Mouse (Mus musculus): ENCODE results near the gene Taf12. TPM values are rescaled to one million over a fixed set of nuclear protein-coding genes. Genes with fewer than 3 reads are reported as not detected.

Gene Taf12
- 28.3 and 47.9 TPM in 2 replicates for total RNA-seq (2017)

DNA sequence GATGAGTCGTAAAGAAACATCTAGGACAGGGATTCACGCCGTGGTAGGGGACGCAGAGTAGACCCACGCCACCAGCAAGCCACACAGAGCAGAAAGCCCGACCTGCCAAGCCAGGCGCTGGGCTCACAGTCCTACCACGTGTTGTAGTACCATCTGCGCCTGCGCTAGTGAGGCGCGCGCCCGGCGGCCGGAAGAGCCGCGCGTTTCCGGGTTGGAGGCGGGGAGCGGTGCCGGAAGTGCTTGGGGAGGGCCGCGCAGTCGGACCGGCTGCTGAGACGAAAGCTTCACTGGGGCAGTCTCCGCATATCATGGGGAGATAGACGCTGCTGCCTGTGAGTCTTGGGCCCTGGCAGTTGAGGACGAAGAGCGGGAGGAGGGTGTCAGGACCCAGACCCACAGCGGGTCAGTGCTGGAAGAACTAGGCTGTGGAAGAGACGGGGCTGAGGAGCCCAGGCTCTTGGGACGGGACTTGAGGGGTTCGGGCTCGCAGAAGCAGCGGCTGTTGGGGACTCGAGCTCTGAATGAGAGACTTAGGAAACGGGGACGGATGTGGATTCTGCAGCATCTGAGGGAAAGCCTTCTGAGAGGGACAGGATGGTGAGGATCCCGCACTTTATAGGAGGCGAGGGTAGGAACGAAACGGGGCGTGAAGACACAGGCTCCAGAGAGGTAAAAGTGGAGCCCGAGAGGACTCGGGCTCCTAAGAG lies at the start of gene Taf12:
TSS of gene Taf12 (plus strand) at position 220 of the 707 bp plus-strand sequence.
- peak; percentile 67 for ATAC-seq (ENCODE audit: extremely low read depth, insufficient number of reproducible peaks, low FRiP score, poor library complexity, severe bottlenecking)

DNA sequence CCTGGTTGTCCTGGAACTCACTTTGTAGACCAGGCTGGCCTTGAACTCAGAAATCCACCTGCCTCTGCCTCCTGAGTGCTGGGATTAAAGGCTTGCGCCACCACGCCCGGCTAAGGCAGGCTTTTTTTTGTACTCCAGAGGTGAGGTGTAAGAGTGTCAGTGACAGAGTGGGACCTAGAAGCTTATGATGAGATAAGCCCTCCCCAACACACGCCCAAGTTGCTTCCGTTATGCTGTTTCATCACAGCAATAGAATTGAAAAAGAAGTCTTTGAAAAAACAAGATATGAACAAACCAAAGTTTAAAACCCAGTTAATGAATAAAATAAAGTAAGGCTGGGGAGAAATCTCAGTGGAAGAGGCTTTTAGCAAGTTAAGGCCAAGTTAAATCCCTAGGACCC lies 43.8 kb upstream of the Taf12 start:
- ATAC-seq (ENCODE audit: extremely low read depth, insufficient number of reproducible peaks, low FRiP score, poor library complexity, severe bottlenecking): no peak

GRCm38 (mm10) chr4:132234710-132235109 lies 39.5 kb upstream of the Taf12 start:
- ATAC-seq (ENCODE audit: extremely low read depth, insufficient number of reproducible peaks, low FRiP score, poor library complexity, severe bottlenecking): no peak

- no peak for ATAC-seq (ENCODE audit: extremely low read depth, insufficient number of reproducible peaks, low FRiP score, poor library complexity, severe bottlenecking)
Observed at GRCm38 (mm10) chr4:132238356-132238755, 35.8 kb upstream of the Taf12 start.

GRCm38 (mm10) chr4:132240367-132240766 lies 33.8 kb upstream of the Taf12 start:
- ATAC-seq (ENCODE audit: extremely low read depth, insufficient number of reproducible peaks, low FRiP score, poor library complexity, severe bottlenecking): no peak

DNA sequence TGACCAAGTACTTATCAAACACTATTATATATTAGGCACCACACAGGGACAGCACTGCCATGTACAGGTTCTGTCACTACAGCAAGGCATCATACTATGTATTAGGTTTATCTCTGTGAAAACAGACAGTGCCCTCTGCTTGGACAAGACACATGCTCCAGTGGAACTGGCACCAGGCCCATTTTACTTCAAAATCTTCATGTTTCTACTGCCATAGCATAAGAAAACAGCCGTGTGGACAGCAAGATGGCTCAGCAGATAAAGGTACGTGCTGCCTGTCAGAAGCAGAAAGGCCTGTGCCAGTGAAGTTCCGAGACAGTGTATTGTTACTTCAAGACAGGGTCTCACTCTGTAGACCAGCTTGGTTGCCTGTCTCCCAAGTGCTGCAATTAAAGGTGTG lies 33.0 kb upstream of the Taf12 start:
- no peak for ATAC-seq (ENCODE audit: extremely low read depth, insufficient number of reproducible peaks, low FRiP score, poor library complexity, severe bottlenecking)

DNA sequence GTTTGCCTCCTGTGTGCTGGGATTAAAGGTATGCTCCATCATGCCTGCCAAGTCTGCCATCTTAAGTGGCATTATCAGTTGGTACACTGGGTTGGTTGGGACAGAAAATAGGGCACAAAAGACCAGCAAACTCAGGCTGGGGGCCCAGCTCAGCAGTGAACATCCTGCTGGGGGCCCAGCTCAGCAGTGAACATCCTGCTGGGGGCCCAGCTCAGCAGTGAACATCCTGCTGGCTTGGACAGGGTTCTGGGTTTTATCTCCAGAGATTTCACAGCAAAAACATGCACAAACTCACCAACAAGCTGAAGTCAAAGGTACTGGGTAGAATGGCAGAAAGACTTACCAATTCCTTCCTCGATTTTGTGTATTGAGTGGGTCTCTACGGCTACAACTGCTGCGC lies 28.5 kb upstream of the Taf12 start:
- no peak for ATAC-seq (ENCODE audit: extremely low read depth, insufficient number of reproducible peaks, low FRiP score, poor library complexity, severe bottlenecking)

DNA sequence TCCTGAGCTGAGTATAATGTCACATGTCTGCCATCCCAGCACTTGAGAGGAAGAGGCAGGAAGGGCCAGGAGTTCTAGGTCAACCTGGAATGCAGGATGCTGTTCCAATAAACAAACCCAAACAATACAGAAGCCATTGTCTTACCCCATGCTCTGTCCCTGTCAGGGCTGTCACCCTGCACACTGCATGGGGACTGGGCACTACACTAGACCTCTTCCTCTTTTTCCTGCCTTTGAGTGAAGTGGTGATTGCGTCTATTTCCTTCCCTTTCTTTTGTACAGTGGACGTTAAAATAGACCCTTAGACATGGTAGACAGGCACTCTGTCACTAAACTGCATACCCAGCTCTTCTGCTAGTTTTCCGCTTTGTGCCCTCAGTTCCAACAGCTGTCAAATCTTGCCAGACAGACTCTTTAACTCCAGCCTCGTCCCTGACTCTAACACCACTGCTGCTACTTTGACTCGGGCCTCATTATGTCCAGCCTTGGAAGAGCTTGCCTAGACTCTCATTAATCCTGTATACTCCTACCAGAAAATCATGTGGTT lies 26.7 kb upstream of the Taf12 start:
- peak; percentile 77 for ATAC-seq (ENCODE audit: extremely low read depth, insufficient number of reproducible peaks, low FRiP score, poor library complexity, severe bottlenecking)

- peak; percentile 55; the same call in 1 of the 2 replicates for ATAC-seq (ENCODE audit: extremely low read depth, insufficient number of reproducible peaks, low FRiP score, poor library complexity, severe bottlenecking)
Observed at GRCm38 (mm10) chr4:132251596-132251995, 22.6 kb upstream of the Taf12 start.

DNA sequence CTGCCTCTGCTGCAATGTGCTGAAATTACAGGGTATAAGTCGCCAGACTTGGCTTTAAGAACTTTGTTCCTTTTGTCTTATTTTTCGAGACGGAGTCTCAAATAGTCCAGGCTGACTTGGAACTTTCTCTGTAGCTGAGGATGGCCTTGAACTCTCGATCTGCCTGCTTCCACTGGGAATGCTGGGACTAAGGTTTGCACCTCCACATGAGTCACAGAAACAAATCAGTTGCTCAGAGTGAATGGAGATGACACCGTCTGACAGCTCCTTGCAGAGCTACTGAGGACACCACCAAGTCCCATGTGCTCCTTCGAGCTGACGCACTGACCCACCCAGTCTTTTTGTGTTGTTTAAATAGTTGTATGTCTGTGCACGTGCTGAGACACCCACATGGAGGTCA lies 21.0 kb upstream of the Taf12 start:
- no peak for ATAC-seq (ENCODE audit: extremely low read depth, insufficient number of reproducible peaks, low FRiP score, poor library complexity, severe bottlenecking)

DNA sequence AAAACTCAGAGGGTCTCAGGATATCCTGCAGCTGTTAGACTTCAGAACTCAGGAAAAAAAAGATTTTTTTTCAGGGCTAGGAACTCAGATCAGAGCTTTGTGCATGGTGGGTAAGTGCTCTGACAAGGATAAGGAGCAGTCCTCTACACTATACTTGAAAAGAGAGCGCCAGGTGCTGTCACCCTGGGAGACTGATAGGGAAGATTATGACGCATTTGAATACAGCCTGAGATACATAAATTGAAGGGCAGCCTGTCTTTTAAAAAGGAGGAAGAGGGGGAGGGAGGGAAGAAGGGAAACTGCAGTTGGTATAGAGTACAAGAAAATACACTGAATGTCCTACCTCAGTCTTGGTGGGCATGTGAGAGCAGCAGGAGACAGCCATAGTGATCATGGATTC lies 20.6 kb upstream of the Taf12 start:
- no peak for ATAC-seq (ENCODE audit: extremely low read depth, insufficient number of reproducible peaks, low FRiP score, poor library complexity, severe bottlenecking)

DNA sequence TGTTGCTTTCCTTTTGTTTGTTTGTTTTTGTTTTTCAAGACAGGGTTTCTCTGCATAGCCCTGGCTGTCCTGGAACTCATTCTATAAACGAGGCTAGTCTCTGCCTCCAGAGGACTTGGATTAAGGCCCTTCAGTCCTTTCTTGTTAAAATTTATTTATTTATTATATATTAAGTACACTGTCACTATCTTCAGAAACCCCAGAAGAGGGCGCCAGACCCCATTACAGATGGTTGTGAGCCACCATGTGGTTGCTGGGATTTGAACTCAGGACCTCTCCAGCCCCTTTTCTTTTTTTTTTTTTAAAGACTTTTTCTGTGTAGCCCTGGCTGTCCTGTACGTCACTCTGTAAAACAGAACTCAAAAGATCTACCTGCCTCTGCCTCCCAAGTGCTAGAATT lies 19.2 kb upstream of the Taf12 start:
- no peak for ATAC-seq (ENCODE audit: extremely low read depth, insufficient number of reproducible peaks, low FRiP score, poor library complexity, severe bottlenecking)

DNA sequence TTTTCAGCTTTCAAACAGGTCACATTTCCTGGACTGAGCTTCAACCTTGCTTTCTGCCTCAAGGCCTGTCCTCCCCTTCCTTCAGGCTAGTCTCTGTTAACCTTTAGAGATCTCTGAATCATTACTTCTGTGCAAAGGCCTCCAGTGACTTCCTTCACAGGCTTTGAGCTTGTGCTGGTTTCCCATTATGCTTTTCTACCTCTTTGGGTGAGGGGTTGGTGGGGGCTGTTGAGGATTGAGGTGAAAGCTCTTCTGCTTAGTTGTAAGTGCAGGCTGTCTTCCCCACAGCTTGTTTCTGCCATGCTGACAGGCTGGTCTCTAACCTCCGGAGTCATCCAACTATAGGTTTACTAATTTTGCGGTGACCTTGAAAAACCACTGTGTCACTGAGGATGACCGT lies 17.8 kb upstream of the Taf12 start:
- no peak for ATAC-seq (ENCODE audit: extremely low read depth, insufficient number of reproducible peaks, low FRiP score, poor library complexity, severe bottlenecking)

DNA sequence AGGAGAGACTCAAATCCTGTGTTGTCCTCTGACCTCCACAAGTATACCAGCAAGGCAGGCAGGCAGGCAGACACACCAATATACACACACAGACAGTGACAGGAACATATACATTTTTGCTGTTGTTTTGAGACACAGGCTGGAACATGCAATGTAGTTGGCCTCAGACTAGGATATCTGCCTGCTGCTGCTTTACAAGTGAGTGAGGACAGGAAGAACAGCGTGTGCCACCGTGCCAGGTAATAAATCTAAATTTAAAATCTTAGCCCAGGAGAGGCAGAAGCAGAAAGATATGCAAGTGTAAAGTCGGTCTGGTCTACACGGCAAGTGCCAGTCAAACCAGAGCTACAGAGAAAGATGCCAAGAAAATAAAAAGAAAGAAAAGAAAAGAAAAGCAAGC lies 14.9 kb upstream of the Taf12 start:
- no peak for ATAC-seq (ENCODE audit: extremely low read depth, insufficient number of reproducible peaks, low FRiP score, poor library complexity, severe bottlenecking)

DNA sequence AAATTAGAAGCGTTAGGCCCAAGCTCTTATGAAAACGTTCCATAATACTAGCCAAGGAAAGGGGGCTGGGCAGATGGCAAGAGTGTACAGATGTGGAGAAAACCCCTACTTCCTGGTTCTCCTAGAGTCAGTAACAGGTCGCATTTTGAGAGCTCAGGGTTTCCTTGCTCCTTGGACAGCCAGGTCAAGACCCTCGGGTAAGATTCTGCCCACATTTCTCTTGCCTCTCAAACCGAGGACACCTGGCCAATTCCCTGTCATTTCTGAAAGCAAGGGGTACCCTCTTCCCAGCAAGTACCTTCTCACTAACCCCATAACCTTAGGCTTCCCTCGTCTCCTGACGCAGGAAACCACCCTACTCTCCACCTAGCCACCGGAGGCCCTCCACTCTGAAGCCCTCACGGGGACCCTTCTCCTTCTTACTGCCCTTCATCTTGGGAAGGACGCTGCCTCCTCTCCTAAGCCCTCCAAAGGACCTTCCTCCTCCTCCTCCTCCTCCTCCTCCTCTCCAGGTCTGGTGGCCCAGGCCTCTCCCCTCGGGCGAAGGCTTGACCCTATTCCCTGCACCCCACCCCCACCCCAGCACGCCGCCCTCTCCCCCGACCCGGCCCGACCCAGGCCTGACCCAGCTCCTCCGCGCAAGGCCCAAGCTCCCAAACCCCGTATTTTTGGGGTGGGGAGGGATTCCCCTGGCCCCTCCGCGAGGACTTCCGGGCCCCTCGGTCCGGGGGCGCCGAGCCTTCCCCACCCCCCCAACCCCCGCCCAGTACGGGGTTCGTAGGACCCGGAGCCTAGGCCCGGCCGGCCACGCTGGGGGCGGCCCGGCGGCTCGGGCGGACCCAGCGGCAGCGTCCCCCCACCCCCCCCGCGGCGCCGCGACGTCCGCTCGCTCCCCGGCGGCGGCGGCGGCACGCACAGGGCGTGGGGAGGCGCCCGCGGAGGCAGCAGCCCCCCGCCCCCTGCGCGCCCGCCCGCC lies 13.5 kb upstream of the Taf12 start:
- no peak; the same call in none of the 2 replicates for ATAC-seq (ENCODE audit: extremely low read depth, insufficient number of reproducible peaks, low FRiP score, poor library complexity, severe bottlenecking)

GRCm38 (mm10) chr4:132261514-132262357 lies 12.4 kb upstream of the Taf12 start, which contains the start of gene Gmeb1:
Gene Gmeb1 (minus strand): TSS chr4:132261602.
- peak; percentile 57 for ATAC-seq (ENCODE audit: extremely low read depth, insufficient number of reproducible peaks, low FRiP score, poor library complexity, severe bottlenecking)

DNA sequence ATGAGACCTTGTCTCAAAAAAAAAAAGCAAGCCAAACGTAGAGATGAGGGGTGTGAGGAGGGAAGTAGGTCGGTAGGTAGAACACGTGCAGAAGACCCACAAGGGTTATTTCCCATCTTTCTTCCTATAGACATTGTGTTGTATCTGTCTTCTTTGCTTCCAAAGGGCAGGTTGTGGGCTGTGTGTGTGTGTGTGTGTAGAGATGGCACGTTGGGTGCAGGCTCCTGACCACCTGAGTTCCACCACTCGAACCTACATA lies 11.9 kb upstream of the Taf12 start:
- ATAC-seq (ENCODE audit: extremely low read depth, insufficient number of reproducible peaks, low FRiP score, poor library complexity, severe bottlenecking): no peak

GRCm38 (mm10) chr4:132263313-132263712 lies 10.9 kb upstream of the Taf12 start:
- no peak for ATAC-seq (ENCODE audit: extremely low read depth, insufficient number of reproducible peaks, low FRiP score, poor library complexity, severe bottlenecking)

DNA sequence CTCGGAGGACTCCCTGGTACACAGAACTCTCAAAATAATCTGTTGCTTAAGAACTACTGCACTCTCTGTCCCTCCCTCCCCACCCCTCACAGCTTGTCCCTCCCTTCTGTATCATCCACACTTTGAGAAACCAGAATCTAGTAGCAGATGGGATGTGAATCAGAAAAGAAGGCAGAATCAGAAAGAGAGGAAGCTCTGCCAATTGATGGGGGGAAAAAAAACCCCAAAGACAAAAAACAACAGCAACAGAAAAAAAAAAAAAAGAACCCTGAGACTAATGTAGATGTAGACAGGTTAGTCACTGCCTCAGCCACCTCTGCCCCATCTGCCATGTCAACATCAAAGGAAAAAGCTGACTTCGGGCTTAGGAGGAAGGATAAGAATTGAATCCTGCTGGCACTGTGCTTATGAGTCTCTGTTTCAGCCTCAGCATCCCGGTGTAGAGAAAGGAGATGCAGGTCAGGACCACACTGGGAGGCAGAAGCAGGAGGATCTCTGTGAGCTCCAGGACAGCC lies 7.3 kb upstream of the Taf12 start:
- ATAC-seq (ENCODE audit: extremely low read depth, insufficient number of reproducible peaks, low FRiP score, poor library complexity, severe bottlenecking): no peak

Measured in neutrophil, adult 5-6 weeks (primary cell).